Mouse (Mus musculus) lung, postnatal 0 days (tissue): Measurements from ENCODE around the gene Ephb4. TPM values are rescaled to one million over a fixed set of nuclear protein-coding genes. Genes with fewer than 3 reads are reported as not detected.

ENCODE experiments used
- ATAC-seq: fragments of 200-750 bp; cut with Nextera tagmentation; 2 replicates; pipeline ENCODE4 v1.8.0; 2017; ENCODE audit warnings: moderate library complexity
- DNase-seq: peaks from one replicate; pipeline ENCODE4 v3.0.0-alpha.2; 2016; ENCODE audit warnings: low spot score
- H3K27ac ChIP-seq: fragments of 300-500 bp; sonication (generic); 2 replicates; pipeline ENCODE4 v1.5.1; 2014; ENCODE audit warnings: antibody characterized with exemption, mild to moderate bottlenecking, low read length, mixed read lengths
- H3K27me3 ChIP-seq: fragments of 300-500 bp; sonication (generic); replicated peaks from 2 replicates; pipeline ENCODE4 v1.6.1; 2014; ENCODE audit warnings: low read length, mixed read lengths; ENCODE audit not compliant: insufficient read depth
- H3K36me3 ChIP-seq: fragments of 300-500 bp; sonication (generic); 2 replicates; pipeline ENCODE4 v1.6.1; 2014; ENCODE audit warnings: low read length, mixed read lengths; ENCODE audit not compliant: insufficient read depth
- H3K4me1 ChIP-seq: fragments of 300-500 bp; sonication (generic); 2 replicates; pipeline ENCODE4 v1.6.1; 2014; ENCODE audit warnings: antibody characterized with exemption, low read depth, low read length, mixed read lengths; ENCODE audit not compliant: insufficient read depth
- H3K4me2 ChIP-seq: fragments of 300-500 bp; sonication (generic); replicated peaks from 2 replicates; pipeline ENCODE4 v1.6.1; 2014; ENCODE audit warnings: low read depth, mild to moderate bottlenecking, low read length, moderate library complexity, mixed read lengths
- H3K4me3 ChIP-seq: fragments of 300-500 bp; sonication (generic); 2 replicates; pipeline ENCODE4 v1.5.1; 2014; ENCODE audit warnings: low read depth, low read length
- H3K9ac ChIP-seq: fragments of 300-500 bp; sonication (generic); replicated peaks from 2 replicates; pipeline ENCODE4 v1.6.1; 2014; ENCODE audit warnings: low read depth, mild to moderate bottlenecking
- H3K9me3 ChIP-seq: fragments of 300-500 bp; sonication (generic); 2 replicates; pipeline ENCODE4 v1.6.1; 2016; ENCODE audit warnings: low read length, mixed read lengths
- CTCF ChIP-seq: IDR thresholded peaks from 2 replicates; pipeline ENCODE4 v1.5.1; 2016; ENCODE audit warnings: antibody characterized with exemption, mild to moderate bottlenecking
- EP300 ChIP-seq: IDR thresholded peaks from 2 replicates; pipeline ENCODE4 v1.6.1; 2016; ENCODE audit warnings: antibody characterized with exemption, mild to moderate bottlenecking, control low read depth
- WGBS: fragments of 180-500 bp; shearing (Covaris S2); extraction: QIAGEN DNeasy Blood & Tissue Kit; methylation state at CpG from one replicate; pipeline ENCODE4 v1.1.7; 2014; 5-methylcytosine and 5-hydroxymethylcytosine counted together
- polyA plus RNA-seq: library from polyadenylated mRNA; unstranded; fragments of >200 nt; fragmentation: Nextera tagmentation; extraction: Ambion mirVana; gene quantifications from 2 replicates; pipeline ENCODE4 v1.2.1, GENCODE M21; 2015

Gene Ephb4
- polyA plus RNA-seq: 30.9 and 33.2 TPM in 2 replicates

DNA sequence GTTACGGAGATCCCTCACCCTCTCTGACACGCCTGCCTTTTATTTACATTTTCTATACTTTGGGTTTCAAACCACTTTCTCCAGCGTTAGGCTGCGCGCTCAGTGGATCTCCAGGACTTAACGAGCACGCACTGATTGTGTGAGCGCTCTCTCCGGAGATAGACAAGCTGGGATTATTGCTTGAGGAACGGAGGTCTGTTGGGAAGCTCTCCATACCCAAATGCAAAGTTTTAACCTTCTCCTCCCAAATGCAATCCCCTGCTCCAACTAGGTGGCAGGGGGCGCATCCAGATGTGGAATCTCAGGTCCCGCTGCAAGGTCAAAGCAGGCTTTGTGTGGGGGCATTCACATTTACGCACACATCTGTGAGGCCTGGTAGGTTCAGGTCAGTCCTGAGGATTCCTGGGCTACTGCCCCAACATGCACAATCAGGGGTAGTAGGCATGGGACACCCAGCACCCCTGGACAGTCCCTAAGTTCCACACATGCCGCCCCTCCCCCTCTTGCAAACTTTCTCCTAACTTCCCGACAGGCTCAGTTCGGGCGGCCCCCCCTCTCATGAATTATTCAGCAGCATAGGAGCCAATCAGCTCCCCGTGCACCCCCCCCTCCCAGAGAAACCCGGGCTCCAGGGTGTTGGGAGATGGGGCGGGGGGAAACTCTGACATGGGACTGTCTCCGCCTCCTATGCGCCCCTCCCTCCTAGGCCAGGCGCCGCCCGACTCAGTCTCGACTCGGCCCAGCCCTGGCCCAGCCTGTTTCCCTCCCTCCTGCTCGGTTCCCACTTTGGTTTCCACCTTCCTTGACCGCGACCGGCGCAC is at the start of gene Ephb4:
Gene Ephb4, plus strand, starts transcription at position 726 of the 821 bp plus-strand sequence.
- H3K27ac ChIP-seq: peak within 1 kb of the TSS; percentile 93

DNA sequence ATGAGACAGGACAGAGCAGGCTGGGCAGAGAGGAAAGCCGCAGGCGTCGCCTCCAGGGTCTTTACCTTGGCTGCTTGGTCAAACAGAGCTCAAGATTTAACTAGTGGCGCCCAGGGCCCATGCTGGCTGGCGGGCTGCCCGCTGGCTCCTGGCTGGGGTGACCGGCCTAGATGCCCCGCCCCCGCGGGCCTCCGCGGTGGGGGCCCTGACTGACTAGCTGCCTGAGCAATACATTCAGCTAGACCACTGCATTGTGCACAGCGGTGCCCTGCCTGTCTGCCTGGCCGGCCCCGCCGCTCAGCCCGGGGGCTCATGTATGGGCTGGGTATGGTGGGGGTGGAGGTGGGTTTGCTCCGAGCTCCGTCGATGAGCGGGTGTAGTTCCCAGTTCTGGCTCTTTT is 48.7 kb upstream of the Ephb4 start:
- Histone ChIP-seq H3K9me3 (no peaks in the 10 kb centered on the region), H3K4me1 (peaks cover 14% of the 10 kb centered on the region; the same call in 1 of the 2 replicates), H3K36me3 (peaks cover 56% of the 10 kb centered on the region), H3K4me2 (no peak overlapping the region), H3K27me3 (no peaks in the 10 kb centered on the region), H3K9ac (no peak overlapping the region), H3K4me3 (no peak overlapping the region), H3K27ac (no peak overlapping the region)
- TF ChIP-seq CTCF (no peak), EP300 (no peak)
- no peak for DNase-seq
- peak; percentile 36; the same call in 1 of the 2 replicates for ATAC-seq
- 61% methylated on average over 20 of the region's 21 CpGs for WGBS

More for the DNA sequence above, at the start of gene Ephb4:
- Histone ChIP-seq H3K4me2 (peak within 1 kb of the TSS; percentile 74), H3K9me3 (no peaks in the 10 kb centered on the region), H3K27me3 (no peaks in the 10 kb centered on the region), H3K4me1 (peaks cover 13% of the 10 kb centered on the region), H3K36me3 (no peaks in the 10 kb centered on the region), H3K4me3 (peak within 1 kb of the TSS; percentile 70), H3K9ac (peak within 1 kb of the TSS; percentile 89)
- WGBS: 1% methylated on average over 30 of the region's 32 CpGs
- peak; percentile 98 for DNase-seq
- peak; percentile 53 for TF ChIP-seq CTCF
- TF ChIP-seq EP300: peak; percentile 45; the same call in 1 of the 2 replicates
- ATAC-seq: peak; percentile 93

DNA sequence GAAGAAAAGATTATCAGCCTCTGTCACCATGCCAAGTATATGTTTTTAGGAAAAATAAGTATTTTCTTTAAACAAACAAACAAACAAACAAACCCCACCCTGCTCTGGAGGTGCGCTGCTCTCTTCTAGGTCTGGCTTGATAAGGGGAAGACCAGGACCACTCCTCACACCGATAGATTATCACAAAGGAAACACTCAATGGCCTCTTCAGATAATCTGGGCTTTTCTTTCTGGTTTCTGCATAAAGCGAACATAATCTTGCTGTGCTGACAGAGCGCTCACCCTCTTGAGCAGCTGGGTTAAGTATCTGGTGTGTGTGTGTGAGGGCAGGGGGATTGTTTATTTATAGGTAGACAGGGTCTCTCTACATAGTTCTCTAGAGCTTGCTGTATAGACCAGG is 46.3 kb upstream of the Ephb4 start:
- TF ChIP-seq CTCF (no peak), EP300 (no peak)
- DNase-seq: no peak

DNA sequence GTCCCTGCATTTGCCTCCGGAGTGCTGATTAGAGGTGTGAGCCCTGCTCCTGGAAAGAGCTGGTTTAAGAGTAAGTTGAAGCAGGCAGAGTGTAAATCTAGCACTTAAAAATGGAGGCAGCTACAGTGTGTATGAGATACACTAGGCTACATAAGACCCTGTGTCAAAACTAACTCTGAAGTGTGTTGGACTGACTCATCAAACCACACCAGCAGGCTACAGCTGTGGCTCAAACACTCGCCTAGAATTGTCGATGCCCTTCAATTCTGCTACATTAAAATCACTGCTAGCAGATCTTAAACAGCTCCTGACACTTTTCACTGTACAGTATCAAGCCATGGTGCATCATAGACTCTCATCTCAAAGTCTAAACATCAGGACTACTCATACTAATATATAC is 45.7 kb upstream of the Ephb4 start:
- no peak overlapping the region for H3K9ac ChIP-seq
- no peak for TF ChIP-seq CTCF
- no peak for TF ChIP-seq EP300
- H3K36me3 ChIP-seq: peaks cover 30% of the 10 kb centered on the region
- no peak overlapping the region for H3K4me2 ChIP-seq
- no peak overlapping the region for H3K4me3 ChIP-seq
- H3K27me3 ChIP-seq: no peaks in the 10 kb centered on the region
- peaks cover 16% of the 10 kb centered on the region; the same call in 1 of the 2 replicates for H3K4me1 ChIP-seq
- no peaks in the 10 kb centered on the region for H3K9me3 ChIP-seq
- H3K27ac ChIP-seq: no peak overlapping the region
- DNase-seq (no peak), ATAC-seq (no peak)
- WGBS: 60% methylated on average over 3 of the region's 3 CpGs

More for the DNA sequence above, 46.3 kb upstream of the Ephb4 start:
- no peak overlapping the region for H3K9ac ChIP-seq
- no peaks in the 10 kb centered on the region for H3K9me3 ChIP-seq
- no peak overlapping the region for H3K4me2 ChIP-seq
- ATAC-seq: no peak
- H3K4me3 ChIP-seq: no peak overlapping the region
- peaks cover 34% of the 10 kb centered on the region for H3K36me3 ChIP-seq
- H3K4me1 ChIP-seq: peaks cover 16% of the 10 kb centered on the region; the same call in 1 of the 2 replicates
- H3K27me3 ChIP-seq: no peaks in the 10 kb centered on the region
- 45% methylated on average over 4 of the region's 4 CpGs for WGBS
- no peak overlapping the region for H3K27ac ChIP-seq

DNA sequence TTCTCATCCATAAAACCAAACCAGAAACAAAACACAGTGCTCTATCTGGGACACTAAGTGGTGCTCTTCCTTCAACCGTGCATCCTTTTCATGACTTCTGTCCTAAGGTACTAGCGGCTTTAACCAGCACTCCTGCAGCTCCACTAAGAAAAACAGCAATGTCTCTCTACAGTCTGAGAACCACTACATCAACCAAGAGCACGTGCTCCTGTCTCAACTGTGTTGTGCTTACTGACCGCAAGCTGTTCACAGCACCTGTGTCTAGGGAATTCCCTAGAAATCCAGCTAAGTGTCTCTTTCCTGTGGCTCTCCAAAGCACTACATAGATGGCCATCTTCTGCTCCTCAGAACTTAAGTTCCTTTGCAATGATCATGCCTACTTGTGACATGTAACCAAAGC is 45.1 kb upstream of the Ephb4 start:
- peaks cover 16% of the 10 kb centered on the region; the same call in 1 of the 2 replicates for H3K4me1 ChIP-seq
- 46% methylated on average over 4 of the region's 4 CpGs for WGBS
- TF ChIP-seq CTCF (no peak), EP300 (no peak)
- no peak for ATAC-seq
- no peak overlapping the region for H3K4me2 ChIP-seq
- DNase-seq: no peak
- H3K9me3 ChIP-seq: no peaks in the 10 kb centered on the region
- H3K27me3 ChIP-seq: no peaks in the 10 kb centered on the region
- H3K36me3 ChIP-seq: peaks cover 27% of the 10 kb centered on the region
- H3K27ac ChIP-seq: no peak overlapping the region
- H3K9ac ChIP-seq: no peak overlapping the region
- H3K4me3 ChIP-seq: no peak overlapping the region

DNA sequence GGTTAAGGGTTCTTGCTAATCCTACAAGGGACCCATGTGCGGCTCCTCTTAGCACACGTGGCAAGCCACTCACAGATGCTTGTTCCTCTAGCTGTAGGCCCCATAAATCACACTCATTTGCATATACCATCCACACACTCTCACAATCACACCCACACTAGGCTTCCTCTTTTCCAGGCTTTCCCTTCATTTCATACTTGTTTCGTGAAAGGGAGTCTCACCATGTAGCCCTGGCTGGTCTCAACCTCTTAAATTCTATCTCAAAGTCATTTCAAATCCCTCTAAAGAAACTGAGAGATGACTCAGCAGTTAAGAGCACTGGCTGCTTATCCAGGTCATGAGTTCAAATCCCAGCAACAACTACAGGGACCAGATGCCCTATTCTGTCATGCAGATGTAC is 44.1 kb upstream of the Ephb4 start:
- no peak overlapping the region for H3K4me3 ChIP-seq

More for the DNA sequence above, 44.1 kb upstream of the Ephb4 start:
- Histone ChIP-seq H3K4me1 (peaks cover 16% of the 10 kb centered on the region; the same call in 1 of the 2 replicates), H3K9me3 (no peaks in the 10 kb centered on the region), H3K27me3 (no peaks in the 10 kb centered on the region), H3K9ac (no peak overlapping the region), H3K4me2 (peak overlapping the region; percentile 74), H3K27ac (no peak overlapping the region), H3K36me3 (peaks cover 28% of the 10 kb centered on the region)
- TF ChIP-seq CTCF: no peak
- TF ChIP-seq EP300: no peak
- 56% methylated on average over 3 of the region's 3 CpGs for WGBS
- DNase-seq (no peak), ATAC-seq (no peak)
